Mouse (Mus musculus): ENCODE results near the gene Adi1. TPM values are rescaled to one million over a fixed set of nuclear protein-coding genes. Genes with fewer than 3 reads are reported as not detected.

Gene Adi1
- 32.8 and 32.9 TPM in 2 replicates for polyA plus RNA-seq (2012; rRNA removed)

GRCm38 (mm10) chr12:28675121-28675924, at the start of gene Adi1:
Adi1 (plus strand) TSS chr12:28675231.

GRCm38 (mm10) chr12:28635535-28636476, 39.2 kb upstream of the Adi1 start, which contains the start of gene Rps7:
Rps7 (minus strand) TSS chr12:28635953.

DNA sequence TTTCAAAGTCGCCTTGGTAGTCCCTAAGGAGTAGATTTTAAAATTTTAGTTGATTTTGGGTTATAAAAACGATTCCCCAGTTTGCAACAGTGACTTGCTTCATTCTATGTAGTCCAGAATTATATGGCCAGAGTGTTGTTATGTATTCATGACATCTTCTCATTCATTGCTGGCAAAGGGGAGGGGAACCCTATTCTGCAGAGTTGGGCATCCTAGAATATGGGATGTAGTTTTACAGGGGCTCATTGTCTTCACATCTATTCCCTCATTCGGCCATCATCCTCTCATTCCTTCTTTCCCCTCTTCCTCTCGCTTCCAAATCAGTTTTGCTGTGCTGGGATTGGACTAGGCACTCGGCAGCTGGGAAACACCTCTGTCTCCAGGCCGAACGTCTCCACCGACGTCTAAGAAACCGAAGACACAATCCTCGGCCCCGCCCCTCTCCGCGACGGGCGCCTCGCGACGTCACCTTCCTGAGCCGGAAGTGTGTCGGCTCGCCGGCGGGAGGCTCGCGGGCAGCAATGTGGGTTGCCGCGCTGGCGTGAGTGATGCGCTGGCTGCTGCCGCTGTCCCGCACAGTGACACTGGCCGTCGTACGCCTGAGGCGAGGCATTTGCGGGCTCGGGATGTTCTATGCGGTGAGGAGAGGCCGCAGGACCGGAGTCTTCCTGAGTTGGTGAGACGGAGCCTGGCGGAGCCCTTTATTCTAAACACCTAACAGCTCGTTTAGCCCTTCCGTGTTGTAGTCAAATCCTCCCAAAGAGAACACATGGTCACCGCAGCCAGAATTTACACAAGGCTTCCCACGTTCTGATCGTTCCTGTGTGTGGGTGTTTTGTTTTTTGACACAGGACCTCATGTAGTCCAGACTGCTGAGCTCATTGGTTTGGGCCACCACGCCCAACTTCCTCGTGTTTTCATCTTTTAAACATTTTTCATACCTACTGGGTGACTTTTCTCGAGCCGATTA, 25.6 kb upstream of the Adi1 start, which contains the start of gene Rnaseh1:
TSS of gene Rnaseh1 (plus strand) at position 462 of the 970 bp plus-strand sequence.

Other genes with a start within 250 kb of the Adi1 start
- not detected in 2 replicates for gene Dcdc2c, start 122.8 kb upstream of the Adi1 start, polyA plus RNA-seq (2012; rRNA removed)
- gene Allc, start 92.7 kb upstream of the Adi1 start, polyA plus RNA-seq (2012; rRNA removed), result not detected in 2 replicates
- 18.5 and 20.9 TPM in 2 replicates for gene Colec11, start 51.9 kb upstream of the Adi1 start, polyA plus RNA-seq (2012; rRNA removed)
- gene Rps7, start 39.3 kb upstream of the Adi1 start, polyA plus RNA-seq (2012; rRNA removed), result 570 and 610 TPM in 2 replicates
- 8.8 and 9.0 TPM in 2 replicates for gene Rnaseh1, start 25.6 kb upstream of the Adi1 start, polyA plus RNA-seq (2012; rRNA removed)
- gene Trappc12, start 75.2 kb downstream of the Adi1 start, polyA plus RNA-seq (2012; rRNA removed), result 10.5 and 10.6 TPM in 2 replicates
- gene Eipr1, start 76.6 kb downstream of the Adi1 start, polyA plus RNA-seq (2012; rRNA removed), result 9.5 and 10.1 TPM in 2 replicates